Mouse (Mus musculus): ENCODE data around the gene Jade1. TPM values are rescaled to one million over a fixed set of nuclear protein-coding genes. Genes with fewer than 3 reads are reported as not detected.
A peak's percentile ranks its signal among the peaks of the same experiment; 100 is the strongest.

Gene Jade1
- total and polyA plus RNA-seq, 3 experiments = 116 to 150 (median 134) TPM

DNA sequence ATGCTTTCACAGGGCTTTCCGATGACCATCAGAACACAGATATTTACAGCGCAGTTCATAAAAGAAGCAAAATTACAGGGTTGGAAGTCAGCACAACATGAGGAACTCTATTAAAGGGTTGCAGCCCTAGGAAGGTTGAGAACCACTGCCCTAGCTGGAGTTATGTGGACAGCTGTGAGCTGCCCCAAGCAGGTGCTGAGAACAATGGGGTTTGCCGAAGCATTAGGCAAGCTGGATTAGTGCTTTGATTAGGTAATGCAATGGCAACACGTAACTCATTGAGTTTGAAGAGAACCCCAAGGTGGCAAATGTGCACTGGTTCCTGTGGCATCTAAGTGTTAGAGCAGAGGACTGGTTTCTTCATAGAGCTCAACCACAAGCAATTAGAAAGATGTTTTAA is 34.6 kb upstream of the Jade1 start:
- DNase-seq (ENCODE audit: low read depth, low spot score) = no peak
- H3K79me2 ChIP-seq (ENCODE audit: control insufficient read depth, insufficient read depth, low read length, poor library complexity) = no peaks in the 10 kb centered on the region
- H3K9ac ChIP-seq (ENCODE audit: control insufficient read depth, low read depth, low read length, poor library complexity, severe bottlenecking) = no peak overlapping the region
- H3K4me3 ChIP-seq (ENCODE audit: control insufficient read depth in 1 of 2, insufficient read depth in 1 of 2, low read depth in 2 of 2, low read length in 2 of 2) = no peak overlapping the region
- H3K36me3 ChIP-seq (ENCODE audit: control insufficient read depth in 1 of 2, insufficient read depth in 2 of 2, low read length in 2 of 2) = peaks cover 0 to 8% of the 10 kb centered on the region in 2 experiments; a peak in 2 of 4 replicates
- TF ChIP-seq BHLHE40 (IDR thresholded peaks at IDR 0.05; ENCODE audit: borderline replicate concordance, low read depth, low read length) (no peak), MYB (IDR thresholded peaks at IDR 0.05; ENCODE audit: low read depth, low read length) (no peak), MAX (IDR thresholded peaks at IDR 0.05; ENCODE audit: low read length) (no peak), KAT2A (conservative IDR thresholded peaks at IDR 0.05; ENCODE audit: low read depth, low read length) (no peak), TCF12 (IDR thresholded peaks at IDR 0.05; ENCODE audit: low read depth, low read length) (no peak), USF2 (IDR thresholded peaks at IDR 0.05; ENCODE audit: borderline replicate concordance in 1 of 2, insufficient read depth in 1 of 2, low read depth in 1 of 2, low read length in 2 of 2) (no peak), MEF2A (IDR thresholded peaks at IDR 0.05; ENCODE audit: extremely low read depth, insufficient replicate concordance, low read depth, low read length, poor library complexity, severe bottlenecking) (no peak), NRF1 (IDR thresholded peaks at IDR 0.05; ENCODE audit: insufficient read depth, low read depth, low read length, poor library complexity, severe bottlenecking) (no peak), E2F4 (IDR thresholded peaks at IDR 0.05; ENCODE audit: borderline replicate concordance, low read depth, low read length) (no peak)
- no peak overlapping the region for H3K27ac ChIP-seq (ENCODE audit: control insufficient read depth, low read depth, low read length)
- H3K27me3 ChIP-seq (ENCODE audit: control insufficient read depth in 1 of 2, insufficient read depth in 2 of 2, low read length in 2 of 2) = peaks cover 0 to 1% of the 10 kb centered on the region in 2 experiments; a peak in 1 of 4 replicates
- H3K9me3 ChIP-seq (replicated peaks; ENCODE audit: insufficient read depth, low read length) = no peaks in the 10 kb centered on the region
- H3K4me1 ChIP-seq (ENCODE audit: control insufficient read depth in 1 of 2, insufficient read depth in 2 of 2, low read length in 2 of 2) = peaks cover 0 to 5% of the 10 kb centered on the region in 2 experiments; a peak in 1 of 4 replicates

DNA sequence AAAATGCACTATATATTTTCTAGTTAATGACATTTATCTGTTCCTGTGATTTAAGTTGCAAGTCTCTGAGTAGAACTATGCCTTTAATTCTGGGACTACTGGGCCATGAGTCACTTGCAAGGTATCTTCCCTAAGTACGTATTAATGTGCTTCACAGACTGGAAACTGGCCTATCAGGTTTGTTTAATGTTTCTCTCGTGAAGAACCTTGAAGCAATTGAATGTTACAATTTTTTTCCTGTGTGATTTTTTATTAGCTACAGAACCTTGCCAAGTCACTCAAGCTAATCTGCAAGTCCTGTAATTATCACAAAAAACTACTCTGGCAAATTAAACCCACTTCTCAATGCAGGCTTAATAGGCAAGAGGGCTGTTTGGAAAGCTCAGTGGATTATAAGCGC is 33.8 kb upstream of the Jade1 start:
- Histone ChIP-seq H3K4me3 (ENCODE audit: control insufficient read depth in 1 of 2, insufficient read depth in 1 of 2, low read depth in 2 of 2, low read length in 2 of 2) (peak overlapping the region; percentile 52 to 56), H3K79me2 (ENCODE audit: control insufficient read depth, insufficient read depth, low read length, poor library complexity) (no peaks in the 10 kb centered on the region), H3K4me1 (ENCODE audit: control insufficient read depth in 1 of 2, insufficient read depth in 2 of 2, low read length in 2 of 2) (peaks cover 0 to 5% of the 10 kb centered on the region in 2 experiments; a peak in 1 of 4 replicates), H3K9ac (ENCODE audit: control insufficient read depth, low read depth, low read length, poor library complexity, severe bottlenecking) (no peak overlapping the region; the same call in 1 of the 2 replicates), H3K9me3 (replicated peaks; ENCODE audit: insufficient read depth, low read length) (no peaks in the 10 kb centered on the region), H3K27me3 (ENCODE audit: control insufficient read depth in 1 of 2, insufficient read depth in 2 of 2, low read length in 2 of 2) (peaks cover 0 to 1% of the 10 kb centered on the region in 2 experiments; a peak in 1 of 4 replicates), H3K36me3 (ENCODE audit: control insufficient read depth in 1 of 2, insufficient read depth in 2 of 2, low read length in 2 of 2) (peaks cover 0 to 8% of the 10 kb centered on the region in 2 experiments; a peak in 2 of 4 replicates), H3K27ac (ENCODE audit: control insufficient read depth, low read depth, low read length) (no peak overlapping the region)
- TF ChIP-seq RAD21 (IDR thresholded peaks at IDR 0.05; ENCODE audit: low read depth, low read length) (no peak), KAT2A (conservative IDR thresholded peaks at IDR 0.05; ENCODE audit: low read depth, low read length) (no peak), ZMIZ1 (IDR thresholded peaks at IDR 0.05; ENCODE audit: low read depth, low read length) (no peak), NRF1 (IDR thresholded peaks at IDR 0.05; ENCODE audit: insufficient read depth, low read depth, low read length, poor library complexity, severe bottlenecking) (no peak), TAL1 (IDR thresholded peaks at IDR 0.05; ENCODE audit: low read length) (no peak), JUND (IDR thresholded peaks at IDR 0.05; ENCODE audit: low read depth, low read length) (no peak), MYB (IDR thresholded peaks at IDR 0.05; ENCODE audit: low read depth, low read length) (no peak), CTCF (IDR thresholded peaks at IDR 0.05 in 2 of 3, conservative IDR thresholded peaks at IDR 0.05 in 1 of 3; ENCODE audit: control insufficient read depth in 1 of 3, insufficient read depth in 1 of 3, low read depth in 2 of 3, low read length in 3 of 3, poor library complexity in 1 of 3, severe bottlenecking in 1 of 3) (no peak), CHD2 (IDR thresholded peaks at IDR 0.05; ENCODE audit: low read length) (no peak), MXI1 (IDR thresholded peaks at IDR 0.05; ENCODE audit: low read depth, low read length) (no peak), GATA1 (IDR thresholded peaks at IDR 0.05; ENCODE audit: low read depth, low read length) (no peak), MEF2A (IDR thresholded peaks at IDR 0.05; ENCODE audit: extremely low read depth, insufficient replicate concordance, low read depth, low read length, poor library complexity, severe bottlenecking) (no peak), ZNF384 (IDR thresholded peaks at IDR 0.05; ENCODE audit: low read depth, low read length) (no peak)
- DNase-seq (ENCODE audit: low read depth, low spot score) = no peak
